Mouse (Mus musculus): ENCODE measurements around the gene Wipf2. TPM values are rescaled to one million over a fixed set of nuclear protein-coding genes. Genes with fewer than 3 reads are reported as not detected.
A peak's percentile ranks its signal among the peaks of the same experiment; 100 is the strongest.
"Not testable (repeated sequence)": the region's sequence is repeated elsewhere in the genome, so short reads cannot be mapped to it uniquely, and the experiment has no call there.

Wipf2 gene
- polyA plus RNA-seq, 1 experiment from 2014 or later, result 5.0 TPM

GRCm38 (mm10) chr11:98933847-98934246 lies 70.4 kb downstream of the Wipf2 start:
- not testable (repeated sequence) for H3K27me3 ChIP-seq; H3K36me3 ChIP-seq; H3K4me3 ChIP-seq; H3K9me3 ChIP-seq; H3K9ac ChIP-seq; ATAC-seq (ENCODE audit: insufficient number of reproducible peaks, insufficient read depth, low FRiP score, low TSS enrichment)
- H3K4me1 ChIP-seq, result peaks cover 85% of the 10 kb centered on the region
- 70% methylated on average over 2 of the region's 2 CpGs for WGBS
- peak overlapping the region; percentile 95 for H3K27ac ChIP-seq
- peak overlapping the region; percentile 45; the same call in 1 of the 2 replicates for H3K4me2 ChIP-seq (replicated peaks)

- 87% methylated on average over 3 of the region's 3 CpGs for WGBS
- peak overlapping the region; percentile 95 for H3K27ac ChIP-seq
- H3K4me2 ChIP-seq (replicated peaks), result no peak overlapping the region
These were observed 70.9 kb downstream of the Wipf2 start for GRCm38 (mm10) chr11:98934367-98934766.

GRCm38 (mm10) chr11:98935123-98935522 lies 71.7 kb downstream of the Wipf2 start:
- no peaks in the 10 kb centered on the region for H3K27me3 ChIP-seq
- peak overlapping the region; percentile 65 for H3K27ac ChIP-seq
- H3K9ac ChIP-seq, result no peak overlapping the region
- no peak for ATAC-seq (ENCODE audit: insufficient number of reproducible peaks, insufficient read depth, low FRiP score, low TSS enrichment)
- H3K4me2 ChIP-seq (replicated peaks), result no peak overlapping the region
- H3K4me1 ChIP-seq, result peaks cover 85% of the 10 kb centered on the region
- no peak overlapping the region for H3K4me3 ChIP-seq
- H3K9me3 ChIP-seq, result no peaks in the 10 kb centered on the region
- 89% methylated on average over 3 of the region's 3 CpGs for WGBS
- no peaks in the 10 kb centered on the region for H3K36me3 ChIP-seq

More at GRCm38 (mm10) chr11:98934367-98934766, 70.9 kb downstream of the Wipf2 start:
- no peaks in the 10 kb centered on the region for H3K9me3 ChIP-seq
- no peak overlapping the region for H3K9ac ChIP-seq
- ATAC-seq (ENCODE audit: insufficient number of reproducible peaks, insufficient read depth, low FRiP score, low TSS enrichment), result no peak
- H3K27me3 ChIP-seq, result no peaks in the 10 kb centered on the region
- H3K4me1 ChIP-seq, result peaks cover 85% of the 10 kb centered on the region
- no peaks in the 10 kb centered on the region for H3K36me3 ChIP-seq
- no peak overlapping the region for H3K4me3 ChIP-seq

- H3K27me3 ChIP-seq, result no peaks in the 10 kb centered on the region
- peak overlapping the region; percentile 82 for H3K4me3 ChIP-seq
- H3K36me3 ChIP-seq, result no peaks in the 10 kb centered on the region
- WGBS, result 2% methylated on average over 29 of the region's 29 CpGs
- no peaks in the 10 kb centered on the region for H3K9me3 ChIP-seq
- H3K27ac ChIP-seq, result peak overlapping the region; percentile 99
- peaks cover 85% of the 10 kb centered on the region for H3K4me1 ChIP-seq
- H3K4me2 ChIP-seq (replicated peaks), result peak overlapping the region; percentile 91
- ATAC-seq (ENCODE audit: insufficient number of reproducible peaks, insufficient read depth, low FRiP score, low TSS enrichment), result peak; percentile 23; the same call in 1 of the 2 replicates
- peak overlapping the region; percentile 61 for H3K9ac ChIP-seq
These were observed 72.7 kb downstream of the Wipf2 start for GRCm38 (mm10) chr11:98936170-98936569.

- H3K9ac ChIP-seq, result peak overlapping the region; percentile 61
- H3K4me3 ChIP-seq, result peak overlapping the region; percentile 82
- WGBS, result 2% methylated on average over 23 of the region's 23 CpGs
- peak overlapping the region; percentile 99 for H3K27ac ChIP-seq
- H3K4me2 ChIP-seq (replicated peaks), result peak overlapping the region; percentile 91
- no peaks in the 10 kb centered on the region for H3K36me3 ChIP-seq
- ATAC-seq (ENCODE audit: insufficient number of reproducible peaks, insufficient read depth, low FRiP score, low TSS enrichment), result no peak
- no peaks in the 10 kb centered on the region for H3K27me3 ChIP-seq
- H3K9me3 ChIP-seq, result no peaks in the 10 kb centered on the region
- H3K4me1 ChIP-seq, result peaks cover 85% of the 10 kb centered on the region
These were observed 73.4 kb downstream of the Wipf2 start for GRCm38 (mm10) chr11:98936606-98937409.

GRCm38 (mm10) chr11:98937410-98937913 lies 74.0 kb downstream of the Wipf2 start:
- Histone ChIP-seq H3K4me1 (peaks cover 85% of the 10 kb centered on the region), H3K27me3 (no peaks in the 10 kb centered on the region), H3K27ac (peak overlapping the region; percentile 99), H3K4me2 (replicated peaks) (peak overlapping the region; percentile 91), H3K4me3 (peak overlapping the region; percentile 82), H3K9ac (peak overlapping the region; percentile 89), H3K9me3 (no peaks in the 10 kb centered on the region), H3K36me3 (no peaks in the 10 kb centered on the region)
- WGBS, result under 1% methylated on average over 36 of the region's 38 CpGs
- peak; percentile 78 for ATAC-seq (ENCODE audit: insufficient number of reproducible peaks, insufficient read depth, low FRiP score, low TSS enrichment)

- under 1% methylated on average over 39 of the region's 39 CpGs for WGBS
- H3K9me3 ChIP-seq, result no peaks in the 10 kb centered on the region
- peak overlapping the region; percentile 89 for H3K9ac ChIP-seq
- H3K36me3 ChIP-seq, result no peaks in the 10 kb centered on the region
- H3K4me3 ChIP-seq, result peak overlapping the region; percentile 82
- H3K27me3 ChIP-seq, result no peaks in the 10 kb centered on the region
- peak overlapping the region; percentile 91 for H3K4me2 ChIP-seq (replicated peaks)
- H3K4me1 ChIP-seq, result peaks cover 85% of the 10 kb centered on the region
- no peak for ATAC-seq (ENCODE audit: insufficient number of reproducible peaks, insufficient read depth, low FRiP score, low TSS enrichment)
- peak overlapping the region; percentile 99 for H3K27ac ChIP-seq
These were observed 74.7 kb downstream of the Wipf2 start for GRCm38 (mm10) chr11:98937914-98938694.

GRCm38 (mm10) chr11:98938701-98939083 lies 75.3 kb downstream of the Wipf2 start:
- H3K4me1 ChIP-seq, result peaks cover 85% of the 10 kb centered on the region
- H3K27me3 ChIP-seq, result no peaks in the 10 kb centered on the region
- peak overlapping the region; percentile 99 for H3K27ac ChIP-seq
- 37% methylated on average over 7 of the region's 7 CpGs for WGBS
- ATAC-seq (ENCODE audit: insufficient number of reproducible peaks, insufficient read depth, low FRiP score, low TSS enrichment), result no peak
- H3K9ac ChIP-seq, result peak overlapping the region; percentile 89
- no peaks in the 10 kb centered on the region for H3K9me3 ChIP-seq
- no peaks in the 10 kb centered on the region for H3K36me3 ChIP-seq
- peak overlapping the region; percentile 82 for H3K4me3 ChIP-seq
- peak overlapping the region; percentile 91 for H3K4me2 ChIP-seq (replicated peaks)

GRCm38 (mm10) chr11:98939084-98939952 lies 75.9 kb downstream of the Wipf2 start:
- 23% methylated on average over 15 of the region's 15 CpGs for WGBS
- peaks cover 86% of the 10 kb centered on the region for H3K4me1 ChIP-seq
- H3K4me2 ChIP-seq (replicated peaks), result peak overlapping the region; percentile 91
- peak overlapping the region; percentile 89 for H3K9ac ChIP-seq
- peak overlapping the region; percentile 82 for H3K4me3 ChIP-seq
- peak overlapping the region; percentile 99 for H3K27ac ChIP-seq
- no peaks in the 10 kb centered on the region for H3K36me3 ChIP-seq
- no peak for ATAC-seq (ENCODE audit: insufficient number of reproducible peaks, insufficient read depth, low FRiP score, low TSS enrichment)
- H3K27me3 ChIP-seq, result no peaks in the 10 kb centered on the region
- no peaks in the 10 kb centered on the region for H3K9me3 ChIP-seq

GRCm38 (mm10) chr11:98939953-98940641 lies 76.7 kb downstream of the Wipf2 start:
- WGBS, result 31% methylated on average over 11 of the region's 11 CpGs
- Histone ChIP-seq H3K4me2 (replicated peaks) (peak overlapping the region; percentile 91), H3K27ac (peak overlapping the region; percentile 99), H3K4me3 (peak overlapping the region; percentile 82), H3K27me3 (no peaks in the 10 kb centered on the region), H3K4me1 (peaks cover 87% of the 10 kb centered on the region), H3K36me3 (no peaks in the 10 kb centered on the region), H3K9ac (peak overlapping the region; percentile 89), H3K9me3 (no peaks in the 10 kb centered on the region)
- ATAC-seq (ENCODE audit: insufficient number of reproducible peaks, insufficient read depth, low FRiP score, low TSS enrichment), result no peak

Measured in embryonic facial prominence, embryonic 12.5 days (tissue).